Mouse (Mus musculus): ENCODE data around the gene Pdzrn4.

DNA sequence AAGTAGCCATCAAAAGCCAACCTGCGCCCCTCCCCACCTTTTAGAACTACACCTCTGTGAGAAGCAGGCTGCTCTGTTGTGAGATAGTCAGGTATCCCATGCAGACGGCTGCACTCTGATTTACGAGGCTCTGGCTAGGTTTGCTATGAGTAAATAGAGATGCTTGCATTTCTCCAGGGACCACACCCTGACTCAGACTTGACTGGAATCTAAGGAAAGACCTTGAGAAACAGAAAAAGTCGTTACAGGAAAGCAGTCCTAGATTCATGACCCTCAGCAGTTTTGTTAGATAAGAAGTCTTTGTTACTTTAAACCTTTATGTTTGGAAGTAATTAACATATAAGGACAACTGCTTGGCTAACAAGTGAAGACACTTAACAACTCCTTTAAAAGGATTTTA is 49.3 kb upstream of the Pdzrn4 start:
- TF ChIP-seq POLR2A (IDR thresholded peaks at IDR 0.05; ENCODE audit: borderline replicate concordance, extremely low read depth, low read depth, low read length) (no peak), CTCF (IDR thresholded peaks at IDR 0.05; ENCODE audit: insufficient read depth, low read length) (no peak)
